Mouse (Mus musculus) brain, embryonic 14.5 days (tissue): ENCODE measurements around the gene Racgap1. TPM values are rescaled to one million over a fixed set of nuclear protein-coding genes. Genes with fewer than 3 reads are reported as not detected.
A peak's percentile ranks its signal among the peaks of the same experiment; 100 is the strongest.

Experiments
- DNase-seq: peaks from one replicate; pipeline ENCODE4 v3.0.0-alpha.2; 2011; ENCODE audit warnings: low read depth
- CTCF ChIP-seq: fragments of 200-500 bp; IDR thresholded peaks from 2 replicates; pipeline ENCODE4 v1.5.1; 2012; ENCODE audit warnings: inconsistent platforms, mild to moderate bottlenecking, moderate library complexity, borderline replicate concordance; ENCODE audit not compliant: insufficient read depth, insufficient read length; ENCODE audit errors: extremely low read depth
- POLR2A ChIP-seq: fragments of 200-500 bp; IDR thresholded peaks from 2 replicates; pipeline ENCODE4 v1.6.1; 2012; ENCODE audit warnings: mild to moderate bottlenecking, inconsistent platforms, borderline replicate concordance; ENCODE audit not compliant: poor library complexity, insufficient read depth, insufficient read length, severe bottlenecking; ENCODE audit errors: extremely low read depth
- polyA plus RNA-seq: library from polyadenylated mRNA; depleted of rRNA; stranded (reverse); fragments of >200 nt; gene quantifications from 2 replicates; pipeline ENCODE4 v1.2.3, GENCODE M21; 2012

The Racgap1 gene
- polyA plus RNA-seq, 1 experiment: 83.0 TPM

GRCm38 (mm10) chr15:99677089-99677488 is 25.6 kb upstream of the Racgap1 start:
- DNase-seq: peak; percentile 85
- no peak for TF ChIP-seq POLR2A
- TF ChIP-seq CTCF: no peak

- DNase-seq: no peak
- no peak for TF ChIP-seq CTCF
- no peak for TF ChIP-seq POLR2A
Observed at GRCm38 (mm10) chr15:99674866-99675265, 23.4 kb upstream of the Racgap1 start.

GRCm38 (mm10) chr15:99671783-99672182 is 20.3 kb upstream of the Racgap1 start:
- no peak for DNase-seq
- TF ChIP-seq POLR2A: no peak
- TF ChIP-seq CTCF: no peak

GRCm38 (mm10) chr15:99670964-99671670 is 19.7 kb upstream of the Racgap1 start:
- TF ChIP-seq POLR2A: no peak
- TF ChIP-seq CTCF: no peak
- peak; percentile 66 for DNase-seq

GRCm38 (mm10) chr15:99670154-99670821 is 18.8 kb upstream of the Racgap1 start, which contains the start of gene Asic1:
Asic1 (plus strand) TSS chr15:99670368.
- TF ChIP-seq POLR2A (0 out of 2 replicates have a peak, but pooled peaks have one; percentile 34), CTCF (no peak)
- DNase-seq: peak; percentile 80

- TF ChIP-seq POLR2A (no peak), CTCF (no peak)
- DNase-seq: peak; percentile 83
Observed at GRCm38 (mm10) chr15:99669392-99669791, 17.9 kb upstream of the Racgap1 start.

GRCm38 (mm10) chr15:99668881-99669280 is 17.4 kb upstream of the Racgap1 start:
- peak; percentile 88 for DNase-seq

GRCm38 (mm10) chr15:99667544-99667943 is 16.1 kb upstream of the Racgap1 start:
- TF ChIP-seq CTCF: no peak
- TF ChIP-seq POLR2A: no peak
- no peak for DNase-seq

More at GRCm38 (mm10) chr15:99668881-99669280, 17.4 kb upstream of the Racgap1 start:
- TF ChIP-seq CTCF (peak; percentile 96), POLR2A (no peak)

- DNase-seq: peak; percentile 95
- TF ChIP-seq POLR2A: no peak; the same call in 1 of the 2 replicates
- no peak for TF ChIP-seq CTCF
Observed at GRCm38 (mm10) chr15:99664600-99665451, 13.4 kb upstream of the Racgap1 start.

- TF ChIP-seq CTCF (no peak), POLR2A (no peak)
- peak; percentile 82 for DNase-seq
Observed at GRCm38 (mm10) chr15:99663964-99664599, 12.6 kb upstream of the Racgap1 start.

GRCm38 (mm10) chr15:99662371-99662770 is 10.9 kb upstream of the Racgap1 start:
- DNase-seq: peak; percentile 62
- TF ChIP-seq POLR2A: no peak
- TF ChIP-seq CTCF: no peak

- DNase-seq: no peak
- TF ChIP-seq CTCF (no peak), POLR2A (no peak)
Observed at GRCm38 (mm10) chr15:99661121-99661830, 9.8 kb upstream of the Racgap1 start.
